Mouse (Mus musculus): ENCODE results near the gene Efcab11. TPM values are rescaled to one million over a fixed set of nuclear protein-coding genes. Genes with fewer than 3 reads are reported as not detected.

The Efcab11 gene
- total RNA-seq, 2 experiments from 2014 or later, result 1.5 to 1.6 TPM

GRCm38 (mm10) chr12:99883000-99883712 lies 1.1 kb downstream of the Efcab11 start:
- peak; percentile 93 to 95 for DNase-seq
- intact Hi-C loops (cut with DNase I), result loop anchor here (5.0 kb wide), 1 partner anchor 321 kb away; the partner anchor contains the start of gene Foxn3

- no peak for DNase-seq
- intact Hi-C loops (cut with DNase I), result no loop called here
Measured at GRCm38 (mm10) chr12:99874609-99875008, 9.6 kb downstream of the Efcab11 start.

GRCm38 (mm10) chr12:99873443-99873842 lies 10.8 kb downstream of the Efcab11 start:
- intact Hi-C loops (cut with DNase I), result no loop called here
- no peak for DNase-seq

GRCm38 (mm10) chr12:99868821-99869220 lies 15.4 kb downstream of the Efcab11 start:
- no peak for DNase-seq
- intact Hi-C loops (cut with DNase I), result no loop called here

- intact Hi-C loops (cut with DNase I), result loop anchor here (5.0 kb wide), 2 partner anchors 767 to 782 kb away; no protein-coding TSS in a partner anchor
- no peak for DNase-seq
Measured at GRCm38 (mm10) chr12:99864613-99865012, 19.6 kb downstream of the Efcab11 start.

- DNase-seq, result no peak
Measured at GRCm38 (mm10) chr12:99860981-99861380, 23.3 kb downstream of the Efcab11 start.

GRCm38 (mm10) chr12:99859391-99860100 lies 24.7 kb downstream of the Efcab11 start:
- intact Hi-C loops (cut with DNase I), result loop anchor here (5.0 kb wide), 2 partner anchors 762 to 777 kb away; no protein-coding TSS in a partner anchor
- DNase-seq, result no peak

More at GRCm38 (mm10) chr12:99860981-99861380, 23.3 kb downstream of the Efcab11 start:
- intact Hi-C loops (cut with DNase I), result loop anchor here (5.0 kb wide), 2 partner anchors 764 to 779 kb away; no protein-coding TSS in a partner anchor

GRCm38 (mm10) chr12:99858664-99859063 lies 25.6 kb downstream of the Efcab11 start:
- intact Hi-C loops (cut with DNase I), result no loop called here
- no peak for DNase-seq

- no peak for DNase-seq
- intact Hi-C loops (cut with DNase I), result no loop called here
Measured at GRCm38 (mm10) chr12:99856011-99856410, 28.2 kb downstream of the Efcab11 start.

GRCm38 (mm10) chr12:99853323-99854258 lies 30.6 kb downstream of the Efcab11 start:
- intact Hi-C loops (cut with DNase I), result no loop called here
- DNase-seq, result no peak

GRCm38 (mm10) chr12:99849996-99850395 lies 34.2 kb downstream of the Efcab11 start:
- intact Hi-C loops (cut with DNase I), result no loop called here
- DNase-seq, result no peak

- intact Hi-C loops (cut with DNase I), result no loop called here
- DNase-seq, result no peak
Measured at GRCm38 (mm10) chr12:99844951-99845350, 39.3 kb downstream of the Efcab11 start.

GRCm38 (mm10) chr12:99838703-99839102 lies 45.5 kb downstream of the Efcab11 start:
- DNase-seq, result peak in 1 of 2 experiments; percentile 29
- intact Hi-C loops (cut with DNase I), result loop anchor here (5.0 kb wide), 3 partner anchors 446 to 756 kb away; no protein-coding TSS in a partner anchor

GRCm38 (mm10) chr12:99838109-99838508 lies 46.1 kb downstream of the Efcab11 start:
- no peak for DNase-seq
- intact Hi-C loops (cut with DNase I), result loop anchor here (5.0 kb wide), 3 partner anchors 446 to 756 kb away; no protein-coding TSS in a partner anchor

GRCm38 (mm10) chr12:99837528-99837927 lies 46.7 kb downstream of the Efcab11 start:
- intact Hi-C loops (cut with DNase I), result loop anchor here (5.0 kb wide), 3 partner anchors 445 to 755 kb away; no protein-coding TSS in a partner anchor
- DNase-seq, result no peak

GRCm38 (mm10) chr12:99836404-99837131 lies 47.7 kb downstream of the Efcab11 start:
- intact Hi-C loops (cut with DNase I), result loop anchor here (5.0 kb wide), 3 partner anchors 444 to 754 kb away; no protein-coding TSS in a partner anchor
- peak; percentile 20 to 26 for DNase-seq

GRCm38 (mm10) chr12:99833476-99833875 lies 50.8 kb downstream of the Efcab11 start:
- intact Hi-C loops (cut with DNase I), result no loop called here
- no peak for DNase-seq

- DNase-seq, result no peak
- intact Hi-C loops (cut with DNase I), result no loop called here
Measured at GRCm38 (mm10) chr12:99822591-99822990, 61.6 kb downstream of the Efcab11 start.

- DNase-seq, result no peak
- intact Hi-C loops (cut with DNase I), result no loop called here
Measured at GRCm38 (mm10) chr12:99821309-99821934, 62.8 kb downstream of the Efcab11 start.

All from heart, postnatal 10 days (tissue).